Mouse (Mus musculus) yolk sac, embryonic 10.5 days (tissue): Measurements from ENCODE around the gene Gmds.

Experiments
- DNase-seq: peaks from one replicate; pipeline ENCODE4 v3.0.0-alpha.2; 2017; ENCODE audit warnings: low spot score

Gmds gene

GRCm38 (mm10) chr13:31782063-31782462 is 556.5 kb downstream of the Gmds start:
- DNase-seq: no peak

DNA sequence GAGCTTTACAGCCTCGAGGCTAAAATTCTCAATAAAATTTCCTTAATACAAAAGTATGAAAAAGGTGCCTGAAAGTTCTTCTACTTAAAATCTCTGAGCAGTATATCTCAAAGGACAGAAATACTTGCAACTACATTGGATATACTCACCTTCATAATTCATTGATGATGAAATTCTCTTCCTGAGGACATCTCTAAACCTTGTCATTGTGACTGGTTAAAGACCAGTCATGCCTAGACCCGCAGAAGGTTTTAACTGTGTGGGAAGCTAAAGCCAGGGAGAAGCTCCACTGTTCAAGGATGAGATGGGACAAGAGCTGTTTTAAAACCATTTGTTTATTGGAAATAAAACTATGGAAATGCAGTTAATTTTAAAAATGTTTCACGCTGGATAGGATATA is 558.2 kb downstream of the Gmds start:
- DNase-seq: no peak

- DNase-seq: no peak
These were observed 559.1 kb downstream of the Gmds start for GRCm38 (mm10) chr13:31779281-31779981.

DNA sequence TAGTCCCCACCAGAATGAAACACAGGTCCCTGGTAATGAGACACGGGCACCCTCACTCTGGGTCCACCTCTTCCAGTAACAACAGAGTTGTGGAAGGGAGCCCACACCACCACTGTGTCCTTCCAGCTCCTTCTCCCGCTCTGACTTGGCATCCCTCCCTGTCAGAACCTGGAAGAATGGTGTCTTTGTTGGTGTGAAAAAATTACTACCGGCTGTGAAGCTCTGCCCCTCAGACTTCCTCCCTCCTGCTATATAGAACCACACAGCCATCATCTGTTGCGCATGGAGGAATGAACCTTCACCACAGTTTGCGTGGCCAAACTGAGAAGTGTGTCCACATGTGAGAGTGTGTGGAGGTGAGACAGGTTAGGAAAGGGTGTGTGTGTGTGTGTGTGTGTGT is 562.8 kb downstream of the Gmds start:
- DNase-seq: no peak

GRCm38 (mm10) chr13:31772882-31773281 is 565.7 kb downstream of the Gmds start:
- no peak for DNase-seq
